Mouse (Mus musculus): ENCODE results near the gene Obscn.

- TF ChIP-seq CTCF (conservative IDR thresholded peaks at IDR 0.05 in 1 of 2, IDR thresholded peaks at IDR 0.05 in 1 of 2; ENCODE audit: low read depth in 2 of 2, low read length in 2 of 2) (peak in 1 of 2 experiments; percentile 75; a peak in 2 of 4 replicates), CHD1 (IDR thresholded peaks at IDR 0.05; ENCODE audit: low read depth, low read length) (no peak), POLR2A (IDR thresholded peaks at IDR 0.05; ENCODE audit: low read depth, low read length) (no peak), IRF4 (IDR thresholded peaks at IDR 0.05; ENCODE audit: low read depth, low read length) (no peak), CHD2 (IDR thresholded peaks at IDR 0.05; ENCODE audit: low read length) (no peak), TCF12 (IDR thresholded peaks at IDR 0.05; ENCODE audit: low read depth, low read length) (no peak), JUN (IDR thresholded peaks at IDR 0.05; ENCODE audit: insufficient read depth, low read depth, low read length) (no peak), EP300 (IDR thresholded peaks at IDR 0.05; ENCODE audit: low read length) (no peak)
Observed at GRCm38 (mm10) chr11:59015052-59015451, 121.2 kb downstream of the Obscn start.
